Mouse (Mus musculus): ENCODE measurements around the gene Wdr91. TPM values are rescaled to one million over a fixed set of nuclear protein-coding genes. Genes with fewer than 3 reads are reported as not detected.

The Wdr91 gene
- polyA plus RNA-seq, 1 experiment from 2014 or later = 11.9 TPM

- Histone ChIP-seq H3K36me3 (no peaks in the 10 kb centered on the region), H3K9ac (no peak overlapping the region), H3K27me3 (no peaks in the 10 kb centered on the region), H3K4me2 (no peak overlapping the region), H3K4me3 (no peak overlapping the region), H3K27ac (no peak overlapping the region), H3K9me3 (no peaks in the 10 kb centered on the region), H3K4me1 (peaks cover 51% of the 10 kb centered on the region)
- 72% methylated on average over 10 of the region's 10 CpGs for WGBS
- ATAC-seq (ENCODE audit: insufficient number of reproducible peaks, insufficient read depth, low FRiP score, low TSS enrichment, low read depth) = no peak
These were observed 42.7 kb downstream of the Wdr91 start for GRCm38 (mm10) chr6:34867995-34868350.

GRCm38 (mm10) chr6:34867301-34867994, 43.2 kb downstream of the Wdr91 start:
- H3K4me2 ChIP-seq = no peak overlapping the region
- peaks cover 53% of the 10 kb centered on the region for H3K4me1 ChIP-seq
- no peaks in the 10 kb centered on the region for H3K27me3 ChIP-seq
- peak overlapping the region; percentile 51; the same call in 1 of the 2 replicates for H3K27ac ChIP-seq
- 0 out of 2 replicates have a peak overlapping the region, but pooled peaks have one; percentile 1 for H3K9ac ChIP-seq
- ATAC-seq (ENCODE audit: insufficient number of reproducible peaks, insufficient read depth, low FRiP score, low TSS enrichment, low read depth) = no peak
- no peaks in the 10 kb centered on the region for H3K9me3 ChIP-seq
- no peaks in the 10 kb centered on the region for H3K36me3 ChIP-seq
- no peak overlapping the region for H3K4me3 ChIP-seq
- WGBS = 75% methylated on average over 16 of the region's 16 CpGs

GRCm38 (mm10) chr6:34866786-34867185, 43.9 kb downstream of the Wdr91 start:
- H3K9me3 ChIP-seq = no peaks in the 10 kb centered on the region
- H3K36me3 ChIP-seq = no peaks in the 10 kb centered on the region
- H3K4me1 ChIP-seq = peaks cover 47% of the 10 kb centered on the region
- 0 out of 2 replicates have a peak overlapping the region, but pooled peaks have one; percentile 1 for H3K9ac ChIP-seq
- H3K27me3 ChIP-seq = no peaks in the 10 kb centered on the region
- no peak overlapping the region for H3K4me2 ChIP-seq
- H3K27ac ChIP-seq = peak overlapping the region; percentile 51
- WGBS = 43% methylated on average over 8 of the region's 8 CpGs
- no peak overlapping the region for H3K4me3 ChIP-seq
- ATAC-seq (ENCODE audit: insufficient number of reproducible peaks, insufficient read depth, low FRiP score, low TSS enrichment, low read depth) = no peak

GRCm38 (mm10) chr6:34865711-34866593, 44.7 kb downstream of the Wdr91 start:
- no peaks in the 10 kb centered on the region for H3K36me3 ChIP-seq
- peak overlapping the region; percentile 44; the same call in 1 of the 2 replicates for H3K27ac ChIP-seq
- H3K9ac ChIP-seq = no peak overlapping the region
- no peaks in the 10 kb centered on the region for H3K27me3 ChIP-seq
- peaks cover 42% of the 10 kb centered on the region for H3K4me1 ChIP-seq
- no peak overlapping the region for H3K4me3 ChIP-seq
- 0 out of 2 replicates have a peak, but pooled peaks have one; percentile 17 for ATAC-seq (ENCODE audit: insufficient number of reproducible peaks, insufficient read depth, low FRiP score, low TSS enrichment, low read depth)
- H3K4me2 ChIP-seq = no peak overlapping the region
- no peaks in the 10 kb centered on the region for H3K9me3 ChIP-seq
- WGBS = 47% methylated on average over 7 of the region's 7 CpGs

- H3K27me3 ChIP-seq = no peaks in the 10 kb centered on the region
- no peak overlapping the region for H3K9ac ChIP-seq
- H3K27ac ChIP-seq = peak overlapping the region; percentile 66; the same call in 1 of the 2 replicates
- no peaks in the 10 kb centered on the region for H3K36me3 ChIP-seq
- H3K4me2 ChIP-seq = no peak overlapping the region
- 58% methylated on average over 5 of the region's 5 CpGs for WGBS
- no peaks in the 10 kb centered on the region for H3K9me3 ChIP-seq
- peaks cover 35% of the 10 kb centered on the region for H3K4me1 ChIP-seq
- no peak for ATAC-seq (ENCODE audit: insufficient number of reproducible peaks, insufficient read depth, low FRiP score, low TSS enrichment, low read depth)
- H3K4me3 ChIP-seq = no peak overlapping the region
These were observed 45.5 kb downstream of the Wdr91 start for GRCm38 (mm10) chr6:34865213-34865612.

GRCm38 (mm10) chr6:34863786-34864514, 46.7 kb downstream of the Wdr91 start:
- no peak for ATAC-seq (ENCODE audit: insufficient number of reproducible peaks, insufficient read depth, low FRiP score, low TSS enrichment, low read depth)
- Histone ChIP-seq H3K4me3 (no peak overlapping the region), H3K4me1 (peaks cover 26% of the 10 kb centered on the region), H3K9me3 (no peaks in the 10 kb centered on the region), H3K27ac (no peak overlapping the region), H3K4me2 (no peak overlapping the region), H3K36me3 (no peaks in the 10 kb centered on the region), H3K9ac (no peak overlapping the region), H3K27me3 (no peaks in the 10 kb centered on the region)
- WGBS = 47% methylated on average over 9 of the region's 9 CpGs

GRCm38 (mm10) chr6:34862791-34863403, 47.8 kb downstream of the Wdr91 start, which contains the start of gene Tmem140:
Tmem140 (plus strand) TSS chr6:34863146.
- Histone ChIP-seq H3K27me3 (no peaks in the 10 kb centered on the region), H3K27ac (peak within 1 kb of the TSS; percentile 62), H3K4me1 (peaks cover 26% of the 10 kb centered on the region), H3K9me3 (no peaks in the 10 kb centered on the region), H3K36me3 (no peaks in the 10 kb centered on the region), H3K4me3 (peak within 1 kb of the TSS; percentile 23), H3K4me2 (peak within 1 kb of the TSS; percentile 44), H3K9ac (peak within 1 kb of the TSS; percentile 41; the same call in 1 of the 2 replicates)
- no peak for ATAC-seq (ENCODE audit: insufficient number of reproducible peaks, insufficient read depth, low FRiP score, low TSS enrichment, low read depth)
- WGBS = 28% methylated on average over 11 of the region's 11 CpGs

GRCm38 (mm10) chr6:34862381-34862780, 48.3 kb downstream of the Wdr91 start:
- no peaks in the 10 kb centered on the region for H3K27me3 ChIP-seq
- no peak overlapping the region for H3K4me3 ChIP-seq
- no peaks in the 10 kb centered on the region for H3K9me3 ChIP-seq
- no peak overlapping the region for H3K27ac ChIP-seq
- no peaks in the 10 kb centered on the region for H3K36me3 ChIP-seq
- H3K4me1 ChIP-seq = peaks cover 25% of the 10 kb centered on the region
- peak overlapping the region; percentile 44 for H3K4me2 ChIP-seq
- 97% methylated on average over 6 of the region's 6 CpGs for WGBS
- 0 out of 2 replicates have a peak overlapping the region, but pooled peaks have one; percentile 41 for H3K9ac ChIP-seq
- ATAC-seq (ENCODE audit: insufficient number of reproducible peaks, insufficient read depth, low FRiP score, low TSS enrichment, low read depth) = no peak

- ATAC-seq (ENCODE audit: insufficient number of reproducible peaks, insufficient read depth, low FRiP score, low TSS enrichment, low read depth) = no peak
- Histone ChIP-seq H3K9me3 (no peaks in the 10 kb centered on the region), H3K4me2 (no peak overlapping the region), H3K9ac (no peak overlapping the region), H3K27me3 (no peaks in the 10 kb centered on the region), H3K4me3 (no peak overlapping the region), H3K27ac (no peak overlapping the region), H3K36me3 (no peaks in the 10 kb centered on the region), H3K4me1 (peaks cover 17% of the 10 kb centered on the region)
- 90% methylated on average over 11 of the region's 11 CpGs for WGBS
These were observed 49.1 kb downstream of the Wdr91 start for GRCm38 (mm10) chr6:34861546-34862053.

GRCm38 (mm10) chr6:34832352-34832751, 78.3 kb downstream of the Wdr91 start:
- ATAC-seq (ENCODE audit: insufficient number of reproducible peaks, insufficient read depth, low FRiP score, low TSS enrichment, low read depth) = no peak
- Histone ChIP-seq H3K4me3 (no peak overlapping the region), H3K4me1 (no peaks in the 10 kb centered on the region), H3K4me2 (no peak overlapping the region), H3K9me3 (no peaks in the 10 kb centered on the region), H3K9ac (no peak overlapping the region), H3K27ac (no peak overlapping the region), H3K27me3 (no peaks in the 10 kb centered on the region), H3K36me3 (no peaks in the 10 kb centered on the region)
- 95% methylated on average over 5 of the region's 5 CpGs for WGBS

All from embryonic facial prominence, embryonic 13.5 days (tissue).